Mouse (Mus musculus) MEL (cell line): ENCODE data around the gene Cacna1c.

Experiments
- CTCF ChIP-seq, 3 experiments: IDR thresholded peaks in 2 of 3; conservative IDR thresholded peaks in 1 of 3; 2 replicates each; pipeline ENCODE4 v1.5.1; 2011 to 2012; ENCODE audit warnings: low read length in 3 of 3, low read depth in 2 of 3, mild to moderate bottlenecking in 2 of 3, improper control_type of control experiment in 1 of 3, inconsistent platforms in 1 of 3, mixed read lengths in 1 of 3, moderate library complexity in 1 of 3; ENCODE audit not compliant: control insufficient read depth in 1 of 3, insufficient read depth in 1 of 3, poor library complexity in 1 of 3, severe bottlenecking in 1 of 3
- EP300 ChIP-seq, 2 experiments: IDR thresholded peaks; 2 replicates each; pipeline ENCODE4 v1.6.1; 2011; ENCODE audit warnings: improper control_type of control experiment in 2 of 2, low read length in 2 of 2, low read depth in 1 of 2, mild to moderate bottlenecking in 1 of 2
- MAFK ChIP-seq: IDR thresholded peaks from 2 replicates; pipeline ENCODE4 v1.6.1; 2011; ENCODE audit warnings: low read depth, mild to moderate bottlenecking, low read length, improper control_type of control experiment, borderline replicate concordance
- NRF1 ChIP-seq: IDR thresholded peaks from 2 replicates; pipeline ENCODE4 v1.6.1; 2014; ENCODE audit warnings: low read depth, mild to moderate bottlenecking, inconsistent platforms, low read length, improper control_type of control experiment, moderate library complexity; ENCODE audit not compliant: poor library complexity, insufficient read depth, severe bottlenecking
- POLR2A ChIP-seq, 2 experiments: IDR thresholded peaks; 2 replicates each; pipeline ENCODE4 v1.6.1; 2011 to 2012; ENCODE audit warnings: low read length in 2 of 2, mild to moderate bottlenecking in 2 of 2, control low read depth in 1 of 2, improper control_type of control experiment in 1 of 2, low read depth in 1 of 2, moderate library complexity in 1 of 2; ENCODE audit not compliant: control insufficient read depth in 1 of 2, insufficient read depth in 1 of 2, poor library complexity in 1 of 2
- POLR2AphosphoS5 ChIP-seq: IDR thresholded peaks from 2 replicates; pipeline ENCODE4 v1.6.1; 2012; ENCODE audit warnings: low read depth, borderline replicate concordance, mild to moderate bottlenecking, inconsistent platforms, low read length, moderate library complexity, mixed read lengths

DNA sequence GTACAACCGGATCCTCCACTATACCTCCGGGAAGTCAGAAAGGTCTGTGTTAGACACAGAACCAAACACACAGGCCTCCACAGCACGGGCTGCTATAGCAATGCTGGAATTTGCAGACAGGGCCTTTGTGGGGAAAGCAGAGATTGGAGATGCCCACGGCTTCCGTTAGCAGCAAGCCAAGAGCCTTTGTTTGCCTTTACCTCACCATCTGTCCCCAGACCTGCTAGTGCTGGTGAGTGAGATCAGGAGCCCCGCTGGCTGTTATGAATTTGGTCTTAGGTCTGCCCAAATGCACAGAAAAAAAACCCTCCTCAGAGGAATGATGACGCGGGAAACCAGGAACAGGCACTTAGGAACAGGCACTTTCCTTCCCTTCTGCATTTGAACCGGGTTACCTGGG, 117.3 kb downstream of the Cacna1c start:
- TF ChIP-seq CTCF (IDR thresholded peaks at IDR 0.05 in 2 of 3, conservative IDR thresholded peaks at IDR 0.05 in 1 of 3; ENCODE audit: control insufficient read depth in 1 of 3, insufficient read depth in 1 of 3, low read depth in 2 of 3, low read length in 3 of 3, poor library complexity in 1 of 3, severe bottlenecking in 1 of 3) (no peak), POLR2A (IDR thresholded peaks at IDR 0.05; ENCODE audit: control insufficient read depth in 1 of 2, insufficient read depth in 1 of 2, low read depth in 1 of 2, low read length in 2 of 2, poor library complexity in 1 of 2) (no peak), EP300 (IDR thresholded peaks at IDR 0.05; ENCODE audit: low read depth in 1 of 2, low read length in 2 of 2) (no peak), MAFK (no peak), POLR2AphosphoS5 (no peak), NRF1 (no peak)
